ENCODE assay signal across 9 mouse cellular contexts in genomic region chr9:43263946-43264451, GRCm38 (mm10). TPM values are rescaled to one million over a fixed set of nuclear protein-coding genes. Genes with fewer than 3 reads are reported as not detected.
DNase-seq lines count a peak whose midpoint lies in the region; ATAC-seq and TF ChIP-seq lines count a peak whose summit lies in the region.
"Had no signal": no experiment of that assay in that cellular context is flagged by ENCODE, and none has a peak within 500 bp of the region (broad histone marks: within the 10 kb centered on the region; RNA-seq: fewer than 3 reads in every experiment).

No protein-coding gene starts in this region.

- TF ChIP-seq CTCF in layer of hippocampus, adult 2 months (conservative IDR thresholded peaks at IDR 0.05), result no peak

- H3K4me1 ChIP-seq in embryonic facial prominence, embryonic 13.5 days, result peaks cover 57% of the 10 kb centered on the region
- peaks cover 42% of the 10 kb centered on the region for H3K4me1 ChIP-seq in intestine, embryonic 16.5 days (ENCODE audit: control insufficient read depth, insufficient read depth, low read length)
- peaks cover 44% of the 10 kb centered on the region for H3K4me1 ChIP-seq in liver, embryonic 15.5 days (replicated peaks)
- H3K4me1 ChIP-seq: megakaryocyte, embryonic 14.5 days had no signal

- no peak for ATAC-seq in embryonic facial prominence, embryonic 13.5 days (ENCODE audit: insufficient number of reproducible peaks, insufficient read depth, low FRiP score, low TSS enrichment, low read depth)
- peak; percentile 93 for ATAC-seq in intestine, embryonic 16.5 days
- ATAC-seq in liver, embryonic 15.5 days (ENCODE audit: insufficient read depth), result peak; percentile 73

- no peak for DNase-seq in layer of hippocampus, adult 2 months (ENCODE audit: low spot score in 2 of 2)
- DNase-seq in layer of hippocampus, postnatal 10 days (ENCODE audit: low spot score in 2 of 2), result no peak
- DNase-seq in T-cell, adult 2 months (ENCODE audit: low spot score), result no peak
- no peak for DNase-seq in spleen, postnatal 10 days (ENCODE audit: low spot score in 2 of 2)
- no peak for DNase-seq in cerebellum, postnatal 36 days

- H3K9me3 ChIP-seq in embryonic facial prominence, embryonic 13.5 days, result no peaks in the 10 kb centered on the region
- H3K9me3 ChIP-seq in intestine, embryonic 16.5 days (ENCODE audit: control insufficient read depth, low read length), result no peaks in the 10 kb centered on the region
- H3K9me3 ChIP-seq in liver, embryonic 15.5 days (replicated peaks), result no peaks in the 10 kb centered on the region
- H3K9me3 ChIP-seq: megakaryocyte, embryonic 14.5 days had no signal

- no peaks in the 10 kb centered on the region for H3K36me3 ChIP-seq in embryonic facial prominence, embryonic 13.5 days
- H3K36me3 ChIP-seq in intestine, embryonic 16.5 days (ENCODE audit: control insufficient read depth, insufficient read depth, low read length), result no peaks in the 10 kb centered on the region
- H3K36me3 ChIP-seq in liver, embryonic 15.5 days (replicated peaks), result no peaks in the 10 kb centered on the region

- H3K4me2 ChIP-seq in embryonic facial prominence, embryonic 13.5 days, result no peak overlapping the region
- peak overlapping the region; percentile 37; the same call in 1 of the 2 replicates for H3K4me2 ChIP-seq in intestine, embryonic 16.5 days (ENCODE audit: low read depth, low read length)
- no peak overlapping the region for H3K4me2 ChIP-seq in liver, embryonic 15.5 days

- peak overlapping the region; percentile 72 for H3K27ac ChIP-seq in layer of hippocampus, adult 2 months
- H3K27ac ChIP-seq in embryonic facial prominence, embryonic 13.5 days, result peak overlapping the region; percentile 98
- H3K27ac ChIP-seq in intestine, embryonic 16.5 days (ENCODE audit: low read length), result peak overlapping the region; percentile 99
- peak overlapping the region; percentile 84 for H3K27ac ChIP-seq in liver, embryonic 15.5 days (replicated peaks)

- WGBS in embryonic facial prominence, embryonic 13.5 days, result 18% methylated on average over 11 of the region's 11 CpGs
- WGBS in intestine, embryonic 16.5 days, result 23% methylated on average over 11 of the region's 11 CpGs
- WGBS in liver, embryonic 15.5 days (ENCODE audit: insufficient replicate concordance), result 48% methylated on average over 11 of the region's 11 CpGs

- H3K9ac ChIP-seq in embryonic facial prominence, embryonic 13.5 days, result 0 out of 2 replicates have a peak overlapping the region, but pooled peaks have one; percentile 17
- peak overlapping the region; percentile 61 for H3K9ac ChIP-seq in intestine, embryonic 16.5 days (ENCODE audit: low read depth, low read length)
- no peak overlapping the region for H3K9ac ChIP-seq in liver, embryonic 15.5 days

- no peak overlapping the region for H3K4me3 ChIP-seq in layer of hippocampus, adult 2 months
- H3K4me3 ChIP-seq in embryonic facial prominence, embryonic 13.5 days, result no peak overlapping the region
- H3K4me3 ChIP-seq in intestine, embryonic 16.5 days (ENCODE audit: low read length), result no peak overlapping the region
- H3K4me3 ChIP-seq in liver, embryonic 15.5 days (replicated peaks), result no peak overlapping the region
- H3K4me3 ChIP-seq: megakaryocyte, embryonic 14.5 days had no signal

- H3K27me3 ChIP-seq in embryonic facial prominence, embryonic 13.5 days, result no peaks in the 10 kb centered on the region
- no peaks in the 10 kb centered on the region for H3K27me3 ChIP-seq in intestine, embryonic 16.5 days (replicated peaks; ENCODE audit: control insufficient read depth, insufficient read depth, low read length)
- H3K27me3 ChIP-seq in liver, embryonic 15.5 days, result peaks cover 4% of the 10 kb centered on the region

RNA-seq across cellular contexts. Expression of gene Oaf, which starts 24.3 kb away (rescaled TPM):
- total RNA-seq in layer of hippocampus, adult 2 months (2021), result 10 to 100 TPM; 18.6 to 19.5 TPM
- 10 to 100 TPM; 12.2 to 14.6 TPM for total RNA-seq in layer of hippocampus, postnatal 10 days (2021)
- polyA plus RNA-seq in embryonic facial prominence, embryonic 13.5 days (2015; fragmentation: Nextera tagmentation; extraction: Ambion mirVana), result 81.8 and 86.1 TPM in 2 replicates
- polyA plus RNA-seq in intestine, embryonic 16.5 days (2015; fragmentation: Nextera tagmentation; extraction: Ambion mirVana), result 11.8 and 44.1 TPM in 2 replicates
- polyA plus RNA-seq in liver, embryonic 15.5 days (2015; fragmentation: Nextera tagmentation; extraction: Ambion mirVana), result 26.8 and 30.0 TPM in 2 replicates

RNA-seq across cellular contexts. Expression of gene Trim29, which starts 46.6 kb away (rescaled TPM):
- under 1 TPM; 0.32 to 0.44 TPM for total RNA-seq in layer of hippocampus, adult 2 months (2021)
- under 1 TPM; 0.25 to 0.83 TPM for total RNA-seq in layer of hippocampus, postnatal 10 days (2021)
- polyA plus RNA-seq in embryonic facial prominence, embryonic 13.5 days (2015; fragmentation: Nextera tagmentation; extraction: Ambion mirVana), result 45.2 and 50.1 TPM in 2 replicates
- polyA plus RNA-seq in intestine, embryonic 16.5 days (2015; fragmentation: Nextera tagmentation; extraction: Ambion mirVana), result 0.87 and 1.0 TPM in 2 replicates
- 0.03 and 0.09 TPM in 2 replicates for polyA plus RNA-seq in liver, embryonic 15.5 days (2015; fragmentation: Nextera tagmentation; extraction: Ambion mirVana)

RNA-seq across cellular contexts. Expression of gene Pou2f3, which starts 53.8 kb away (rescaled TPM):
- total RNA-seq in layer of hippocampus, adult 2 months (2021), result under 1 TPM; 0.22 to 0.33 TPM
- total RNA-seq in layer of hippocampus, postnatal 10 days (2021), result under 1 TPM in 1 of 2 experiments, not detected in 1; 0.22 TPM
- polyA plus RNA-seq in embryonic facial prominence, embryonic 13.5 days (2015; fragmentation: Nextera tagmentation; extraction: Ambion mirVana), result 2.0 and 2.1 TPM in 2 replicates
- polyA plus RNA-seq in intestine, embryonic 16.5 days (2015; fragmentation: Nextera tagmentation; extraction: Ambion mirVana), result 0.24 and 0.34 TPM in 2 replicates
- polyA plus RNA-seq in liver, embryonic 15.5 days (2015; fragmentation: Nextera tagmentation; extraction: Ambion mirVana), result not detected in 2 replicates

Comparison
In these comparisons a context has a peak if more than half of its experiments do, and no peak if none do; other contexts are left out.
1. RNA of gene Trim29, which starts 46.6 kb away (polyA plus RNA-seq): 45.2 to 50.1 TPM in embryonic facial prominence, embryonic 13.5 days; 0.87 to 1.0 TPM in intestine, embryonic 16.5 days and 0.03 to 0.09 TPM in liver, embryonic 15.5 days; every median in the first group is over 10 times any median in the second.
2. Peak in every context shown above with its lines, with median percentiles within 50 percentile points of each other: H3K27ac ChIP-seq.